Mouse (Mus musculus): ENCODE measurements around the gene Ankrd27.

Gene Ankrd27

GRCm38 (mm10) chr7:35640072-35640471, 54.0 kb downstream of the Ankrd27 start:
- no peak for DNase-seq (ENCODE audit: low read depth, low spot score)

- DNase-seq (ENCODE audit: low read depth, low spot score): peak; percentile 21
Measured at GRCm38 (mm10) chr7:35646317-35647081, 60.5 kb downstream of the Ankrd27 start.

GRCm38 (mm10) chr7:35647101-35647698, 61.2 kb downstream of the Ankrd27 start, which contains the start of gene Pdcd5:
Gene Pdcd5 (minus strand): TSS chr7:35647521.
- peak; percentile 90 for DNase-seq (ENCODE audit: low read depth, low spot score)

- no peak for DNase-seq (ENCODE audit: low read depth, low spot score)
Measured at GRCm38 (mm10) chr7:35648239-35649069, 62.4 kb downstream of the Ankrd27 start.

- DNase-seq (ENCODE audit: low read depth, low spot score): peak; percentile 46
Measured at GRCm38 (mm10) chr7:35649071-35649470, 63.0 kb downstream of the Ankrd27 start.

GRCm38 (mm10) chr7:35650716-35651410, 64.8 kb downstream of the Ankrd27 start:
- no peak for DNase-seq (ENCODE audit: low read depth, low spot score)

- DNase-seq (ENCODE audit: low read depth, low spot score): peak; percentile 12
Measured at GRCm38 (mm10) chr7:35651583-35652270, 65.7 kb downstream of the Ankrd27 start.

GRCm38 (mm10) chr7:35657829-35658228, 71.8 kb downstream of the Ankrd27 start:
- no peak for DNase-seq (ENCODE audit: low read depth, low spot score)

GRCm38 (mm10) chr7:35659173-35659572, 73.1 kb downstream of the Ankrd27 start:
- DNase-seq (ENCODE audit: low read depth, low spot score): peak; percentile 42

- no peak for DNase-seq (ENCODE audit: low read depth, low spot score)
Measured at GRCm38 (mm10) chr7:35663790-35664376, 77.8 kb downstream of the Ankrd27 start.

- no peak for DNase-seq (ENCODE audit: low read depth, low spot score)
Measured at GRCm38 (mm10) chr7:35668066-35669041, 82.3 kb downstream of the Ankrd27 start.

GRCm38 (mm10) chr7:35678976-35679375, 92.9 kb downstream of the Ankrd27 start:
- no peak for DNase-seq (ENCODE audit: low read depth, low spot score)

- peak; percentile 8 for DNase-seq (ENCODE audit: low read depth, low spot score)
Measured at GRCm38 (mm10) chr7:35681559-35681958, 95.5 kb downstream of the Ankrd27 start.

- no peak for DNase-seq (ENCODE audit: low read depth, low spot score)
Measured at GRCm38 (mm10) chr7:35683409-35684122, 97.5 kb downstream of the Ankrd27 start.

GRCm38 (mm10) chr7:35686216-35686615, 100.2 kb downstream of the Ankrd27 start:
- no peak for DNase-seq (ENCODE audit: low read depth, low spot score)

GRCm38 (mm10) chr7:35686756-35687155, 100.7 kb downstream of the Ankrd27 start:
- DNase-seq (ENCODE audit: low read depth, low spot score): peak; percentile 56

- DNase-seq (ENCODE audit: low read depth, low spot score): no peak
Measured at GRCm38 (mm10) chr7:35687229-35687628, 101.2 kb downstream of the Ankrd27 start.

GRCm38 (mm10) chr7:35688276-35688675, 102.2 kb downstream of the Ankrd27 start:
- no peak for DNase-seq (ENCODE audit: low read depth, low spot score)
